Mouse (Mus musculus) urinary bladder, adult 18-20 months (tissue): Measurements from ENCODE around the gene Dgki.
A peak's percentile ranks its signal among the peaks of the same experiment; 100 is the strongest.

Source experiments
- DNase-seq, 2 experiments: peaks; one replicate each; pipeline ENCODE4 v3.0.0; 2022; ENCODE audit warnings: low spot score in 2 of 2, mixed read lengths in 2 of 2

The Dgki gene

DNA sequence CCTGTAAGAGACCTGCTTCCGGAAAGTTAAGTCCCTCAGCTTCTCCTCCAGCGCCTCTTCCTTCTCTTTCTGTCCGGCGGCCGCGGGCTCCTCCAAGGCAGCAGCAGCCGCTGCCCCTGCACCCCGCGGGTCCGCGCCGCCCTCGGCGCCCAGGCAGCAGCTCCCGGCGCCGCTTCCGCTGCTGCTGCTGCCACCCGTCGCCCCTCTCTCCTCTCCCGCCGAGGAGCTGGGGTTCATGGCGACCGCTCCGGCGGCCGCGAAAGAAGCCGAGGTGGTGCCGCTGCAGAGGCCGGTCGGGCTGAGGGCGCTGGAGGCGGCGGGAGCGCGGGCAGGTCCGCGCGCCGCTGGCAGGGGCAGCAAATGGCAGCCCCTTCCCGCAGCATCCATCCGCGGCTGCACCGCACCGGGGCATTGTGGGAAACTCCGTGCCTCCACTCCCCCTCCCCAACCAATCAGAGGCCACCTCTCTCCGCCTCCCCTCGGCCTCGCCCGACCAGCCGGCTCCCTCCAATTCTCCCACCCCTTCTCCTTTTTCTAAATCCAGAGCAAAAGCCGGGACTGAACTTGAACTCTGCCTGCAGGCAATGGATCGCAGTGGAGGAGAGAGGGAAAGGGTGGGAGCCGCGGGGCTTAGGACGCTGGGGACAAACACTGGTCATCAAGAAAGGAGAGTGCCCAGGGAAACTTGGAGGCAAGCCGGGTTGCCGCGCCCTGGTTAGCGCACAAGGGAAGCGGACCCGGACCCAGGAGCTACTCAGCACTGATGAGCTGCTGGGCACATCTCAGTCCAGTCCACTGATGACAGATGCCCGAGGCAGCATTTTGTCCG is at the start of gene Dgki:
Gene Dgki (minus strand): TSS at position 623 of the 829 bp plus-strand sequence.
- peak in 1 of 2 experiments; percentile 34 for DNase-seq

- DNase-seq, result no peak
Observed at GRCm38 (mm10) chr6:37347606-37348005, 47.6 kb upstream of the Dgki start.

DNA sequence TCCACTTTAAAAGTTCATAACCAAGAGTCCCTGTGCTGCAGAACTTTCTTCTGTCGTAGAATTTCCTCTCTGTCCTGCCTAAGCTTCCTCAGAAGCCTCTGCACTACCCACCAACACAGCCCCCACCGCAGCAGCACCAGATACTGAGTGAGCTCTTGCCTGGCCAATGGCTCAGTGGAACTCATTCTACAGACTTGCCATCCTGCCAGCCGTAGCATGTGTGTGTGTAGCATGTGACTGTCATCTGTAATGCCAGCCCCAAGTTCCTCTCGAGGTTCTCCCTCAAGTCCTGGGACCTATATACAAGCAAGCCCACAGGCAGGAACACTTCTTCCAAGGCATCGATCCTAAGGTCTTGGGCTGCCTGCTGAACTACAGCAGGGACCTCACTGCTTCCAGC is 38.1 kb upstream of the Dgki start:
- no peak for DNase-seq

DNA sequence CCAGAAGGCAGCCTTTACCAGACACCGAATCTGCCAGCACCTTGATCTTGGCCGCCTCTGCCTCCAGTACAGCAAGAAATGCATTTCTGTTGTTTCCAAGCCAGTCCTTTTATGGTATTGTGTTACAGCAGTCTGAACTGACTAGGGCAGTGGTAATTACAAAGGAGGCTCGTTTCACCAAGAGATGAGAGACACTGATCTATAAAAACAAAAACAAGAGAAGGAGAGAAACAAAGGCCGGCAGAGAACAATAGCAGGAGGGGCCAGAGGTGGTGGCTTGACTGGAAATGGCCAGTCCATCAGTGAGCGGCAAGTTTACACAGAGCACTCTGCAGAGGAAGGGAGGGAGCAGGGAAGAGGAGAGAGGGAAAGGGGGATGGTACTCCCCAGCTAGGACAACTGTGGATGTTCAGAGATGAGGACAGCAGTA is 36.9 kb upstream of the Dgki start:
- no peak for DNase-seq

DNA sequence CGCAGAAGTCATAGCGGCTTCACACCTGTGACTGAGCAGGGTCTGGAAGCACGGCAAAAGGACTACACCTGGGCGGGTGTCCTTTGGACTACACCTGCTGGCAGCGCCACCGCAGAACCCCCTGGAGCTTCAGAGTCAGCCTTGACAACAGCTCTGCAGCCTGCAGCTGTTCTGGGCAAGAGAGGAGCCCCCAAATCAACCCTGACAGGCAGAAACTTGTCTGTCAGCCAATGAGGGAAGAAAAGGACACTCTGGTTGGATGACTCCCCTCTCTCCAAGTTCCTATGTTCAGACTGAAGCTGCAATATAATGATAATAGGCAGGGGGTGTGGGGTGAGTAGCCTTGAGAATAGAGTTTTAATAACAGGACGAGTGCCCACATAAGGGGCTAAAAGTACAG is 36.4 kb upstream of the Dgki start:
- DNase-seq, result no peak

DNA sequence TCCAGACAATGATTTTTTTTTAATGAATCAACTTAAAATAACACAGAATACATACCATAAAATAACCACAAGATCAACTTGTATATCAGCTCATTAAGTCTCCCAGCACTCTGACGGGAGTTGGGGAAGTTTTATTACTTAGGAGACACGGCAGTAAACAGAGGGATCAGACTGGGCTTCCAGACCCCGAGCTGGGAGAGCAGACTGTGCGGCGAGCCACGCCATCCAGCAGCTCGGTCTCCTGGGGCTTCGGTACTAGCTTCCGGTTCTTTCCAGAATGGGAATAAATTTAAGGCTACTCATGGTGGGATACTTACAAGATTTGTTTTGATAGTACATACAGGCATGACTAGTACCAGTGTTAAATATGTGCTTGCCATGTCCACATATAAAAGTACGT is 32.9 kb upstream of the Dgki start:
- no peak for DNase-seq

DNA sequence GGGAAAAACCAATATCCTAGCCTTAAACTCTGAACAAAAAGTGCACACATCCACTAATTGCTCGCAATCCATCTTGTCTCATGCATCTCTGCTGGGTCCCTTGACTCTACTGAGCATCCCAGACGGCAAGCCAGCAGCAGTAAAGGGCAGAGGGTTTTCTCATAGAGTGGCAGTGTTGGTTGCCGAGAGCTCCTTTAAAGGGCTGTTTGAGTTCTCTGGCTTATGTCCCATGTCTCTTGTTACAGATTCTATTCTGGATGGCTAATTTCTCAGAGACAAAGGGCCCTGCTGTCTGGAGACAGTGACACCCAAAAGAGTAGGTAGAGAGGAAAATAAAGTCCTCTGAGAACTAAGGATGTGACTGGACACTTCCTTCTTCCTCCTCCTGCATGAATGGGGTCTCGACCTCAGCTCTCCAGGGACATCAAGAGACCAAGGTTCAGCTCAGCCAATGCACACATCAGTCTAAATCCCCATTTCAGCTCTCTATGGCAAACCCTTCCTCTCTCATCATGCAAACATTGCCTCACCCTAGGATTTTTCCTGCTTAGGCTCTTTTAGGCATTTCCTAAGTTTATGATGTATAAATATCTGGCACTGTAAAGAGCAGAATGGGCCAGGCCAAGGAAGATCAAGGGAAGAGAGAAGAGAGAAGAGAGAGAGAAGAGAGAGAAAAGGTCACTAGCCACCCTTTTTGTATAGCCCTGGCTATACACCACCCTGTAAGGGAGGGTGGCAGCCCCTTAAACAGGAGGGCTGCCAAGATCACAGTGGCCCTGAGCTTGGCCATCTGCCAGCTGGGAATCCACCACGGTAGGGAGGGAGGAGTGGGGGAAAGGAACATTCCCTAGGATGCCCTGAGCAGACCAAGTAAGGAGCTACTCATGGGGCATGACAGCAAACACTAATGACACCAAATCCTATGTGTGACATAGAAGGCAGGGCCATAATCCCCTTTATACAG is 30.2 kb upstream of the Dgki start:
- DNase-seq, result no peak

GRCm38 (mm10) chr6:37329376-37329775 is 29.4 kb upstream of the Dgki start:
- no peak for DNase-seq

DNA sequence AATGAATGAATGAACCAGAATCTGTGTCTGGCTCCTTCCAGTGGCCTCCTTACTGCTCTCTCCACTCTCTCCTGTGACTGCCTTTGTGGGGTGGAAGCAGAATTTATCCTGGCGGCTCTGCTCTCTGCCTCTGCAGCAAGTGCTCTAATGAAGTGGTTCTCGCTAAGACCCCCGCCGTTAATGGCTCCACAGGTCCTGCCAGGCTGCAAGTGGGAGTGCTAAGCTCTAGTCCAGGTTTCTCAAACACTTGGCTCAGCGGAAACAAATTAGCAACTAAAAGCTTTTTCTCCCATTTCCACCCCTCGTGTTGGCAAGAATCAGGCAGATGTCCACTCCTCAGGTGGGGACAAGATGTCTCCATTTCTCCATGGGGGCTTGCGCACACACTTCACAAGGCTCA is 28.7 kb upstream of the Dgki start:
- no peak for DNase-seq

DNA sequence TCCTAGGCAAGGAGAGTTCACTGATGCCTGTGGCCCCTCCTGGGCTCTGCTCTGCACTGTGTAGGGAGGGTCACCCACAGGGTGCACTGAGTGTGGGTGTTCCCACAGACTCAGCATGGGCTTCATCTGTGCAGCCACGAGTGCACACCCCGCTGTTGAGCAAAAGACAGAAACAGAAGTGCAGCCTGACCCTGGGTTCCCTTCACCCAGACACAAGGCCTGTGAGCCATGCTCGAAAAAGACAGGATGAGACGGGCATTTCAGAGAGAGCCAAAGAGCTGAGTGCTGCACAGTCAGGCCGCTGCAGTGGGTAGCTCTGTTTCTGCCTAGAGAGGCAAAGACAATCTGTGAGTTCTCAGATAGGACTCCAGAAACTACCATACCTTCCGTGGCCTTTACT is 27.5 kb upstream of the Dgki start:
- no peak for DNase-seq

- no peak for DNase-seq
Observed at GRCm38 (mm10) chr6:37326603-37326955, 26.6 kb upstream of the Dgki start.

GRCm38 (mm10) chr6:37325906-37326602 is 26.1 kb upstream of the Dgki start:
- no peak for DNase-seq

GRCm38 (mm10) chr6:37325076-37325475 is 25.1 kb upstream of the Dgki start:
- DNase-seq, result no peak

DNA sequence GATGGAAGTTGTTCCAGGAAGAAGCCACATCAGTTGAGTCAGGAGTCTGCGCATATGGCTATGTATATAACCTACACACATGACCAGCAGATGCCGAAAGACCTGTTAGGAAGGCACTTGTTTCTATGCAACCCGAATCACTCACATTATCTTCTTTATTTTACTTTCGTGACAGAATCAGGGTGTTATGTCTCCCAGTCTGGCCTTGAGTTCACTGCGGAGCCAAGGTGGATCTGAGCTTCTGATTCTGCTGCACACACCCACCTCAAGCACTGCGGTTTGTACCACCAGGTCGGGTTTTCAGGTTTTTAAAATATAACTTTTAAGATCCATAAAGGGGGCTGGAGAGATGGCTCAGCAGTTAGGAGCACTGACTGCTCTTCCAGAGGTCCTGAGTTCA is 22.7 kb upstream of the Dgki start:
- DNase-seq, result no peak

- no peak for DNase-seq
Observed at GRCm38 (mm10) chr6:37322088-37322487, 22.1 kb upstream of the Dgki start.

DNA sequence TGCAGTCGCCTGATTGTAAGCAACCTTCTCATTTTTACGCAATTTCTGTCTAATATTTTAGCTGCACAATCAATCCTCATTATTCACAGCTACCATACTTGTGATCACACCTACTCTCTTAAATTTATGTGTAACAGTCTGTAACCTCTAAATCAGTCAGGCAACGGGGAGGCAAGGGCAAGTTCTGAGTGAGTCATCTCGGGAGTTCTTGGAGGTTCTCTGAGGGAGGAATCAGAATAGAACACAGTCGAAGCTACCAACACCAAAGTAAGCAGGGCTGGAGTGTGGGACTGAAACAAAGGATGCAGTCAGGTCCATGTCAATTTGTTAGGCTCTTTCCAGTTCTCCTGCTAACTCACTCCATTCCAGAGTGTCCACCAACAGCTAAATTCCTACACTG is 17.9 kb upstream of the Dgki start:
- DNase-seq, result no peak

DNA sequence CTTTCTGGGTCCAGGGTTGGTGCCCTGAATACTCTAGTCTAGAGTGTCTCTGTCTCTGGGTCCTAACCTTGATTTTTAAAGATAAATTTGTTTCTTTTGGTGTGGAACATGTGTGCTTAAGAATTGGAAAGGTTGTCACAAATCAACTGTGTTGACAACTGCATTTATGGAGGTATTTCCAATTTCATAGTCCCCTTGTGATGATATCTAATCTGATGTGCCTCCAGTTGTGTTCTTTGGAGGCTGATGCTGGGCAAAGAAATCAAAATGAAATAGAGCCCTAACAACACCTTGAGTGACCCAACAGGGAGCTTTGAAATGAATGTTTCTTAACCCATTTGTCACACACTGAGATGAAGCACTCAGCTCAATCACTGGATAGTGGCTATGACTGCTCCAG is 15.5 kb upstream of the Dgki start:
- DNase-seq, result no peak

GRCm38 (mm10) chr6:37310601-37311000 is 10.6 kb upstream of the Dgki start:
- DNase-seq, result no peak

GRCm38 (mm10) chr6:37306616-37307015 is 6.6 kb upstream of the Dgki start:
- DNase-seq, result no peak

DNA sequence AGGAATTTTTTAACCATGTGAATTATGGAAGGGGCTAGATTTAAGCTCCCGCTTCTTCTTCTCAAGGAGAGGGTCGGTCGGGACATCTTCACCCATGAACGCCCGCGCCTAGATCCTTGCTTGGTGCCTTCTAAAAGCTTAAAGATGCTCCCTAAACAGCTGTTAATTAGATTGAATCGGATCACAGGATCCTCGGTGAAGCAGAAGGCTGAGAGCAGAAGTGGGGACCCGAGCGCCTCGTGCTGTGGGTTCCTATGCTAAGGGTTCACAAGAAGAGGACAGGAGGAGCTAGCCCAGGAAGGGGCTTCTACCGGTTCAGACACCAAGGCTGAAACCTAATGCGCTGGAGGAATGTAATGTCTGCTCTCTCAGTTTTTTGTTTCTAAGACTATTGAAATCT is 508 bp upstream of the Dgki start:
- no peak for DNase-seq

GRCm38 (mm10) chr6:37298982-37299381 is 1.0 kb downstream of the Dgki start:
- DNase-seq, result no peak
